Mouse (Mus musculus) frontal cortex, postnatal 36 days (tissue): ENCODE measurements around the gene Tas2r109.
"Not testable (repeated sequence)": the region's sequence is repeated elsewhere in the genome, so short reads cannot be mapped to it uniquely, and the experiment has no call there.

Experiments
- DNase-seq, 2 experiments: peaks; one replicate each; pipeline ENCODE4 v3.0.0; 2022; ENCODE audit warnings: low spot score in 2 of 2

The Tas2r109 gene

DNA sequence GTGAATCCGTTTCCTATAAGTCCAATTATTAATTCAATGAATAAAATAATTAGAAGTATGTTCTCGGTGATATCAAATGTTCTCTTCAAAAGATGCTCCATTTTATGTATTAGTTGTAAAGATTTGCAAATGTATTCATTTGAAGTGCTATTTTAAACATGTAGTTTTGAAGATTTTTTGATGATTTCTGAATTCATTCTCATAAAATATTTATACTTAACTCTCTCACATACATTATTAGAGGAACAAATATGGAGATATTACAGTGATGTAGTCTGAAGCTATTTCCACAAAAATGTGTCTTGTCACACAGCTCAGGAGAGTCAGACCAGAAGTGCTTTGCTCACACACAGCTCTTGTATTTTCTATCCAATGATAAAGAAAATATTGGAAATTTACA is at the start of gene Tas2r109:
Gene Tas2r109, minus strand, starts transcription at position 101 of the 400 bp plus-strand sequence.
- no peak for DNase-seq

DNA sequence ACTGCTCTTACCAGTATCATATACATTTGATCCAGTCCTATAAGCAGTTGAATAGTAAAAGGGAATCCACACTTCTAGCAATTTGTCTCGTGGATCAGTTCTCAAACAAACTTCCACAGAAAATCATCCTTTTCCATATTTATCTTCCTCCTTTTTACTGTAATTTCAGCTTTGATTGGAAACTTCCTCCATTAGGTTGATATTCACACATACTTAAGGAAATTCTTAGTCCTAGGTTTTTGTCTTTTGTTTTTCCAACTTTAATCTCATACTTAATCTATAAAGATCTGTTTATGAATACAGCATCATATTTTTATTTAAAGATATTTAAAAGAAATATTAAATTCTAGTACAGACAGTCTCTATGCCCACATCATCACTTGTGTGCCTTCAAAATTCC is 22.9 kb downstream of the Tas2r109 start, which contains the start of gene Tas2r131:
Gene Tas2r131, minus strand, starts transcription at position 101 of the 400 bp plus-strand sequence.
- no peak for DNase-seq

DNA sequence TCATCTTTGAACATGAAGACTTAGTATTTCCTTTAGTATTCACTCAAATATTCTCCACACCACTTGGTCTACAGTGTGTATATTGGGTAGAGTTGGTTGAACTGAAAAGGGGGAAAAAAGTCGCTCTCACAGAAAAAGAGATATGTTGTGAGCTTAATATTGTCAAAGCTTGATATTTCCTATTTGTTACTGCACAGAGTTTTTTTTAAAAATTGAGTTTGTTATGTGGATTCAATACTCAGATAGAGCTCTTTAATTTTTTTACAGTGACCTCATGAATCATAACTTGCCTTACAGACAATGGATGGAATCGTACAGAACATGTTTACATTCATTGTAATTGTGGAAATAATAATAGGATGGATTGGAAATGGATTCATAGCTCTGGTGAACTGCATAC is 30.0 kb downstream of the Tas2r109 start, which contains the start of gene Tas2r129:
Gene Tas2r129, plus strand, starts transcription at position 301 of the 400 bp plus-strand sequence.
- no peak for DNase-seq

GRCm38 (mm10) chr6:132941376-132941775 is 39.4 kb downstream of the Tas2r109 start:
- DNase-seq = not testable (repeated sequence)
